Mouse (Mus musculus) thymus, postnatal 0 days (tissue): ENCODE data around the gene Ankrd22. TPM values are rescaled to one million over a fixed set of nuclear protein-coding genes. Genes with fewer than 3 reads are reported as not detected.

Source experiments
- DNase-seq: peaks from one replicate; pipeline ENCODE4 v3.0.0-alpha.2; 2015; ENCODE audit warnings: low spot score
- polyA plus RNA-seq: library from polyadenylated mRNA; unstranded; fragments of >200 nt; fragmentation: Nextera tagmentation; extraction: Ambion mirVana; gene quantifications from 2 replicates; pipeline ENCODE4 v1.2.1, GENCODE M21; 2015

Ankrd22 gene
- polyA plus RNA-seq, 1 experiment from 2014 or later = 4.7 TPM

DNA sequence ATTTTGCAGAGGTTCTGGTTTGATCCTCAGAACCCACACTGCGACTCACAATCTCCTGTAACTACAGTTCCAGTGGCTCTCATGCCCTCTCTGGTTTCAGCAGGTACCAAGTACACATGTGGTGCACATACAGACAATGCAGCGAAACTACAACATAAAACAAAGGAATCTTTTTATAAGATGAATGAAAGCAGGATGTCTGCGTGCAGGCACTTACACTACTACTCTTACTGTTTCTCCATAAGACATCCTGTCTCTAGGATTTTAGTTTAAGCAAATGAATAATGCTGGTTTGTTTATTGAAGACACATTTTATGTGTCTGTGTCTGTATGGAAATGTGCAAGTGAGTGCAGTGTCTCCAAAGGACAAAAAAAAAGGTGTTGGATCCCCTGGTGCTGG is 15.4 kb upstream of the Ankrd22 start:
- DNase-seq = peak; percentile 61

DNA sequence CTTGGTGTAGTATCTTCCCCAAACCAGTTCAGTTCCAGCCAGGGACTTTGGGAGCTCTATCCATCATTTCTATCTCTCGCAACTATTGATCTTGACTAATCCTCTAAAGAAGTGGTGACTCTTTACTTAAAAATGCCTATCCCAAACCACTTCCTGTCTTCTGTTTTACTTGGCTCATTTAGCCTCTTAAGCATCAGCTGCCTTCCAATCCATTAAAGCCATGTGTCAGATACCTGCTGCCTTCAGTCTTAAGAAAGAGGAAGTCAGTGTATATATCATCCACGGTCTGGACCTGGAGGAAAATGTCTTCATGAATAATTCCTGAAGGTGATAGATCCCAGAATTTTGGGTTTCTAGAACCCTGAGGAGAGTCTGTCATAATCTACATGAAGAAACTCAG is 14.5 kb upstream of the Ankrd22 start:
- peak; percentile 29 for DNase-seq

DNA sequence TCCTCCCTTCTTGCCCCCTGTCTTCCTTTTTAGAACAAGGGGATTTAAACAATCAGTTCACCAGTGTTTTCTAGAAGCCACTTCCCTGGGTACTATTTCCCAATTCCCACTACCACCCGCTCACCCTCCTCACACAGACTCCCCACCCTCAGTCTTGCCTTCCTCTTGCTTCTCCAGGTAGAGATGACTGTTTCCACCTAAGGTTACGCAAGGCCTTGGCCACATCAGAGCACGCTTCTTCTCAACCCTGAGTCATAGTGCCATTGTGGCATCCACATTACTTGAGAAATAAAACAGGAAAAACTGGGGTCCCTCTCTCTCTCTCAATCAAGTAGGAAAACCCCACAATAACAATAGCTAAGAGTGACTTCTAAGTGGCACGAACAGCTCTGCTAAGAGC is 13.3 kb upstream of the Ankrd22 start:
- no peak for DNase-seq

DNA sequence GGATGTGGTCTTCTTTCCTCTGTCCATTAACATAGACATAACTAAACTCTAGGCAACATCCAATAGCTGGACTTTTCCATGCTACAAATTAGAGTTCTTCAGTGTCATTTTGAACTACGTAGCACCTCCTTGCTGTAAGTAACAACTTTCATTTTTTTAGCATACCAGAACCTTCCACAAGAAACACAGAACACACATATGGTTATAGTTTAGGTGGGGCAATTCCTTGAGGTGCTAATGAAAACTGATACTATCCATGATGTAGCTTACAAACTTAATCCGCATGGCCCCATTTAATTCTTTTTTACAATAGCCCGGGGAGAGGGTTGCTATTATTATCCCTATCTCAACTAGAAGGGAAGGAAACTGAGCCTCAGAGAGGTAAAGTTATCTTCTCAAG is 8.2 kb upstream of the Ankrd22 start:
- no peak for DNase-seq

DNA sequence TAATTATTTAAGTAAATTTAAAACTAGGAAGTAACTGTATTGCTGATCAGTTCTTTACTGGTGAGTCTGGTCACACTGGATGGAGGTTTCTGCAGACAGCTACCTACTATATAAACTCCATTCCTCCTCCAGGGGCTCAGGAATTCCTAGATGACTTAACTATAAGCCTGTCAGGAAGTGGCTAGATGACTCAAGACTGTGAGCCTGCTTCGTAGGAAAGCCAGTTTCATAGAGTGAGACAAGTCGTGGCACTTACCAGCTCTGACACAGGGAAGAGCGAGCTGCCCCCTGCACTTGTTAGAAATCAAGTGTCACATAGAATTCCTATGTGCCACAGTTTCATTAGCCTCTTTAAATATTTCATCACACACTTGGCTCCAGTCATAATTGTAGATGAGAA is 5.3 kb upstream of the Ankrd22 start:
- no peak for DNase-seq

DNA sequence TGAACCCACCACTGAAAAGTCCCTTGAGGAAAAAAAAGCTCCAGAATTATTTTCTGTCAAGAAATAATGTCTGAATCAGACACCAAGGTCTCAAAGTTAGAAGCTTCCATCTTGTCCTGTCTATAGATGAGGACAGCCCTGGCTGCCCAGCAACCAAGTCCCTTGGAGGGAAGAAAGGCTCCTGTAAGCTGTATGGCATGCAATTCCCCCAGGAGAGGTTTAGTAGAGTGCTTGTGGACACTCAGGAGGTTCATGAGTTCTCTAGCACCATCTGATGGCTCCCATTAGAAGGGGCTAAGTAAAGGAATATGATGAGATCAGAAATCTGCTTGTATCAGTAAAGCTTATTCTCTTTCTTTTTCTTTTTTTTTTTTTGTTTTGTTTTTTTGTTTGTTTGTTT is 3.3 kb upstream of the Ankrd22 start:
- DNase-seq = no peak

DNA sequence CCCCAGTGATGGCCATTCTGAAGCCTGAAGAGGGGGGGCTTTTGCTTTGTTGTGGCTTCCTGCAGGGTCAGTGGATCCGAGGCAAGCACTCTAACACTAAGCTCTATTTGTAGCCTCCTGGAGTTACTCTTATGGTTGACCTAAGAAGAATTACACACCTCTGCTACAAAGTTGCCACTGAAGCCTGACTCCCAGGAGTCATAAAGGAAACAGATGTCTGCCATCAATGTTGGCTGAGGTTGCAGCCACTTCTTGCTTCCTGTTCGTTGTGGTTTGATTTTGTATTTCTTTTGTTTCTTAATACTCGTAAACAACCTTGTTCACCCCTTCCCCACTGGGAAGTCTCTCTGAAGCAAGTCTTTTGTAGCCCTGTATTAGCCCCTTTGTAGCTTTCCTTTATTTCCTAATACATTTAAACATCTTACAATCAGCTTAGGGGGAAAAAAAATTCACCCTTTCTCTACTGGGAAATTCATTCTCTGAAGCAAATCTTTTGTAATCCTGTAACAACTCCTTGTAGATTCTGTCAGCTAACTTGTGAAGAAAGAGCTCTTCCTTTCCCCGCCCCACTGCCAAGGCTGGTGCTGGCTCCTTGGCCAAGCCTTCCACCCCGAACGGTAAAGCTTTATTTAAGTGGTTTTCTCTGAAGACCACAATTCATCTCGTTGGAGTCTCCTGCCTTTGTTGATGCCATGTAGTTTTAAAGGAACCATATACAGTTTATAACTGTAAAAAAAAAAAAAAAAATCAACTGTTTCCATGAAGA is 2.2 kb upstream of the Ankrd22 start:
- peak; percentile 63 for DNase-seq

DNA sequence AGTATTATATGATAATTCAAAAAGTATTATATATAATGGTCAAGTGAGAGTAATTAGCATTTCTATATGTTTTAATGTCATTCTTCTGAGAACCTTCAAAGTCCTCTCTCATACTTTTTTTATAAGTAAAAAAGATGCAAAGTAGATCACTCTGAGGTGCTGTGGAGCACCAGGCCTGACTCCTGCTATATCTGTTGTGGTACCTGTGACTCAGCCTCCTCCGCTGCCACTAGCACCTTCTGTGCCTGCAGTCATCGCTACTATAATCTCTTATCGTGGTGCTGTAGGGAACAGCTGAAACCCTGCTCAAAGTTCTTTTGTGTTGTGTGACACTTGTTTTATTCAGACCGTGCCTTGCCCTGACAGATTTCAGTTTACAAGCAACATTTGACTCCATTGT is 533 bp upstream of the Ankrd22 start:
- DNase-seq = no peak

DNA sequence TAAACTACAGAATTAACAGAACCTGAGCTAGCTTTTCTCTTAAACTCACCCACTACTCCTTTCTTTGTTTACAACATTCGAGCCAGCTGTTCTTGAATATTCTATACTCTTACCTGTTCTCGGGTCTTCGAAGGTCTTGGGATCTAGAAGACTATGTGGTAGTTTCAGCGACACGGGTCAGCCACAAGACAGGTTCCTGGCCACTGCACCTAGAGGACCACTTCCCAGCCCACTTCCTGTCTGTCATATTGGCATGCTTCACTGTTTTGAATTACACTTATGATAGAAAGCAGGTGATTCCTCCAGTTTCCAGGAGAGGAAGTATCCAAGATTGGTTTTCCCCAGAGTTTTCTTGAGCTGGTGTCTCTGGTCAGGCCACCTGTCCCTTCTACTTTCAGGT is 3.2 kb downstream of the Ankrd22 start:
- peak; percentile 29 for DNase-seq

DNA sequence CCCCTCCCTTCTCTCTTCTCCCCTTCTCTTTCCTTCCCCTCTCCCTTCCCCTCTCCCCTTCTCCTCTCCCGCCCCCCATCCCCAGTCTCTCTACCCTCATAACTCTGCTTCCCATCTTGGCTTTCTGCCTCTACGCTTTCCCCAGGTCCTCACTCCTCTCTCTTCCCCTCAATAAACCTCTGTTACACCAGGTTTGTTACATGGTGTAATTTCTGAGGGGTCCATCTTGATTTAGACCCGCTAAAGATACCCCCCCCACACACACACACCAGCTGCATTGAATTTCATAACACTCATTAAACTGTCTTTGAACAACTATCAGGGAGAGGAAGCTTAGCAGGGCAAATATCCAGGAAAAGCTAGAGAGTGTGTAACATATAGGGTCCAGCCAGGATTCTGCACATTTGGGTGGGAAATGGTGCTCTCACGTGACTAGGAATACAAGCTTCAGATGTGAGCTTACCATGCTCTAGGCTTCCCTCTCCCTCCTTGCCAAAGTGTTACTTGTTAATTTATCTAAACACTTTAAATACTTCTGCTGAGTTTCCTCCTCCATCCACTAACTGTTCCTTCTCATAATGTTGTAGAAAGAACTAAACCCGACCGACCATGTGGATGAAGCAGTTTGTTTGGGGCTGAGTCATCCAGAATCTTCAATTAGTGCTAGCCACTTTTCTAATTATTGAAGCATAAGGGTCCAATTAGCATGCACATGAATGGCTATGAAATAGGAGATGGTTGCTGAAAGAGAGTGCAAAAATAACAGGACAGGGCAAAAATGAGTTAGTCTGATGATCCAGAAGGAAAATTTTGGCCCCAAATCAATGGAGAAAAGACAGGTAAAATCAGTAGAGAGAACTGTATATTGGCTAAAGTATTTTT is 12.3 kb downstream of the Ankrd22 start:
- DNase-seq = no peak

DNA sequence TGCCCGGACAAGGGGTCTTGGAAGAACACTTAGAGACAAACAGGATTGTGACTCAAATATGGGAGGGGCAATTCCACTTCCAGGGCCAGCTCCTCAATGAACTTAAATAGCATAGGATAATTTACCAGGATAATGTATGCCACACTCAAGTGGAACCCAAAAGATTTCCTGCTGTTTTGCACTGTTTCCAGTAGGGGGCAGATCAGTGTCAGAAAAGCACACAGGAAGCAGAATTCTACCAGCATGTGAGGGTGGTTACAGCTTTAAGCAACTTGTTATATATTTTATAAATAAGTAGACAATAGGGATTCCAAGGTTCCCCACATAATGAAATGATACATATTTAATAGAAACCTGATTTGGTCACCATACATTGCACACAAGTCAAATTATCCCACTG is 13.9 kb downstream of the Ankrd22 start:
- DNase-seq = peak; percentile 81

DNA sequence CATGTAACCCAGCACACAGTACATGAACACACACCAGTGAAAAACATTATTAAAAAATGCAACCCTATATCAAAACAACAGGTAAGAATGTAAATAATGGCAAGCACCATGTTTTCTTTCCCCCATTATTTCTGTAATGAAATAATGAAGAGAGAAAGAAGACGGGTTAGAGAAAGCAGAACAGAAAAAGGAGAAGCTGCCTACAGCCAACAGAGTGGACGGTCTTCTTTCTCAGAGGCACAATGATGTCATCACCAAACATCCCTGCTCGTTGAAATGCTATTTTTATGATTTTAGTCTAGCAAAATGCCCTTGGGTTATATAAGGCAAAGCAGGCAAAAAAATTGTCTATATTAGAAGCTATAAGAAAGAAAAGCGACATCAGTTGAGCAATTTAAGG is 17.4 kb downstream of the Ankrd22 start:
- DNase-seq = no peak

DNA sequence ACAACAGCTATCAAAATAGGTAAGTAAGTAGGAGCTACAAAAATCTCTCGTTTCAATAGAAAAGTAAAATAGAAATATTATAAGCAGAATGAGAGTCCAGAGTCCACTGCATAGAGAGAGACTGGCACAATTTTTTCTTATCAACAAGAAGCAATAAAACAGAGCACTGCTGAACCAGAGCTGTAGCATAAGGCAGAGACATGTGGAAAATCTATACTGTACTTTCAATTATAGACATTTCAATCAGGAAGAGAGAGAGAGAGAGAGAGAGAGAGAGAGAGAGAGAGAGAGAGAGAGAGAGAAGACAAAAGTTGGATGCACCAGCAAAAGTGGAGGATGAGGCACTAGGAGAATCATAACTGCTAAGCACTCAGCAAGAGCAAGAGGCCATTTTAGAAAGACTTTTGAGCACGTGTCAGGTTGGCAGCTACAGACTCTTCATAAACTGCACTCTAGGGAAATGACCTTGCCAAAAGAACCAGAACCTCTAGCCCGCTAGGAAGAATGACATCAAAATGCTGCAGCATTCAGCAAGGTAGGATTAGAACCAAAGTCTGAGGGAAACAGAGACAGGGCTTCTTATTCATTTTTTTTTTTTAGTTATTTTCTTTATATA is 26.3 kb downstream of the Ankrd22 start:
- no peak for DNase-seq

DNA sequence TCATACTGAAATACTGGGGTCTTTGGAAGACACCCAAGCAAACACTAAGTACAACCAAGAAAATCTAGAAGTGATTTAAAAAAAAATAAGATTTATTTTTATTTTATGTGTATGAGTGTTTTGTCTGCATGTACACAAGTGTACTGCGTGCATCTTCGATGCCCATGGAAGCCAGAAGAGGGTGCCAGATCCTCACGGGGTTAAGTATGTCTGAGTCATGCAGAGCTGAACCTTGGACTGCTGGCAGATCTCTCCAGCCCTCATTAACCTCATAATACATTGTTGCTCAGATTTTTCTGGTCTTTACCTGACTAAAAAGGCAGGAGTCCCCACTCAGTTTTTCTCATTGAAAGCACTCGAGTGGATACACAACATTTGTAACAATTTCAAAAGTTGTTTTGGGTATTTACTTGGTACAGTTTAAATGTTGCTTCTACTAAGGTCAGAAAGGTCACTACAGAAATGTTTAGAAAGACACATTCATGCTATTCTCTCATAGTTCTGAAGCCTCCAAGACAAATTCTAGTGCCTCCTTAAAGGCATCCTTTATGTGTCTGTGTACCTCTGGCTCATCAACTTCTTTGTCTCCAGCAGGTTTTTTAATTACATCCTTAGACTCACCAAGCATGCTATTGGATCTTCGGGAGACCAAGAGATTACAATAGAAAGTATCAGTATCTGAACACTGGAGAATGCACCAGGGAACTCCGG is 27.0 kb downstream of the Ankrd22 start:
- DNase-seq = peak; percentile 16

DNA sequence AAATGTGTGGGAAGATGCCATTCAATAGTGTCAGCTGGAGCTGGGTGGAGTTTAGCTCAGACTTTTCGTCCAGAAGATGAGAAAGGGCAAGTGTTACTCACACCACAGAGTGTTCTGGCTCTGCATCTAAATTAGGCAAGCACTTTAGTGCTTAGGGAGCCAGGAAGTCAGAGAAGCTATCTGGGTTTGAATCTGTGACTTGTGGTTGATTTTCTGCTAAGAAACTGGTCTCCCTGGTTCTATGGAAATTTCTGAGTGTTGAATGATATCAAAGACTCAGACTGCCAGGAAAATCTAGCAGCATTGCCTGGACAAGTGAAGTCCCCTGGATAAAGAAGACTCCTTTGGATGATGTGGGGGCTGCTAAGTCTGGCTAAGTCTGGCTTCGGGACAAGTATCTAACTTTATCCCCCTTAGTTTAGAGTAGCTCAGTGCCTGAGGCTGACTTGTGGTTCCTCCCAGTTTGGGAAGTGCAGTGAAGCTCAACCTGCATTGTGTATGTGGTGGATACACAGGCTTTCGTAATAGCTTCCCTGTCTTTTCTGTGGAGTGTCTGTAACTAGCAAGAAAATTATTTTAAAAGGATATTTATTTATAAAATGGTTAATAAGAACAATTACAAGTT is 45.6 kb downstream of the Ankrd22 start:
- peak; percentile 9 for DNase-seq

DNA sequence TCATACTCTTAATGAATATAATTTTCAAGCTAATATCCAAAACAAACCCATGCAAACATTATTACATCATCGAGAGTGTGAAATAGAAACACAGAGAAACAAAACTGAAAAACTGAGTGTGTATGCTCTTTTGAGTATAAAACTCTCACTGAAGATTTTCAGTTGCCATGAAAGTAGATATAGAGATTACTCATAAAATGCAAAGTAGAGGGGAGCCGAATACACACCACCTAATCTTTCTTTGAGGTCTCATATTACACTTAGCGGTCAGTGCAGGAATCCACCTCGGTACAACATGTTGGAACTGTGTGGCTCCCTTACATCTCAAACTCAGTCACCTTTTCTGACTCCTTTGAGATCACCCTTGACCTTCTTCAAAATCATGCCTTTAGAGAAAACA is 46.2 kb downstream of the Ankrd22 start:
- DNase-seq = no peak

DNA sequence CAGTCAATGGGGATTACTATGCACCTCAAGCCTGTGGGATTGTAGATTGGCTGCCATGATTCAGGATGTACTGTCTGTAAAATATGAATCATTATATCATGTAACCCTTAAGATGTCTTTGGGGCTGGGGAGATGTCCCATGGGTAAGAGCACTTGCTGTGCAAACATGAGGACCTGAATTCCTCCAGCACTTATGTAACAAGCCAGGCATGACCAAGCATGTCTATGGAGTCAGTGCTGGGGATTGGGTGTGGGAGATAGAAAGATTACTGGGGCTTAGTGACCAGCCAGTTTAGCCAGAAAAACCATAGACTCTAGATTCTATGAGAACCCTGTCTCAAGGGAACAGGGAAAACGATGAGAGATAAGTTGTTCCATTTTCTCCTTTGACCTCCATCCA is 46.8 kb downstream of the Ankrd22 start:
- DNase-seq = no peak

DNA sequence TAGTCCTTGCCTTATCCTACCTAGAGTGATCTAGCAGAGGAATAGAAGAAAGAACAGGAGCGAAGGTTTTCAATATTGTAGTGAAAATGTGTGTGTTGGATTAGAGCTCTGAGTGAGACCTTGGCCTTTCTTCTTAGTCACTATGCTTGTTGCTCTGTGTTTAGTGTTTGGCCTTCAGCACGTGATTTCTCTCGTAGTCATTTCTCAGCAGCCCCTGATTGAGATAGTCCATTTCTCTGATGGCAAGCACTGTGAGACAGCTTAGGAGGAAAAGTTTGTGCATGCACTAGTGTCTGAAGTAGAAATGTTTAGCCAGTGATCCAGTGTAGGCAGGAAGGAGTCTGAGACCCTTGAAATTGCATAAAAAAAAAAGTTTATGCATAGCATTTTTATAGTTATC is 61.0 kb downstream of the Ankrd22 start:
- DNase-seq = no peak

DNA sequence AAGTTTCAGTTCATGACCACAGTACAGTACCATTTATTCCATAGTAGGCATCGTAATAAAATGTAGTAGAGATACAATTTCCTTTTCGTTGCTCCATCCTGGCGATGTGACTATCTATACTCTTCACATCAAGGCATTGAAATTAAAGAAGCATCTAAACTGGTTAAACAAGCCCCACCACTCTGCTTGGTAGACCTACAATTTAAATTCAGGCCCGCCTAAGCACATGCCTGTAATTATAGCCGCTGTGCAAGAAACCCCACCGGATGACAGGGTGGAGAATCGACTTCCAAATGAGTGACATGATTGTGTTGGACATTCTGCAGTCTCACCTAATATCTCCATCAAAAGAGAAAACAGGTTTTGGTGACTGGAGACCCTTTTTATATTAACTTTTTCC is 64.0 kb downstream of the Ankrd22 start:
- DNase-seq = no peak

DNA sequence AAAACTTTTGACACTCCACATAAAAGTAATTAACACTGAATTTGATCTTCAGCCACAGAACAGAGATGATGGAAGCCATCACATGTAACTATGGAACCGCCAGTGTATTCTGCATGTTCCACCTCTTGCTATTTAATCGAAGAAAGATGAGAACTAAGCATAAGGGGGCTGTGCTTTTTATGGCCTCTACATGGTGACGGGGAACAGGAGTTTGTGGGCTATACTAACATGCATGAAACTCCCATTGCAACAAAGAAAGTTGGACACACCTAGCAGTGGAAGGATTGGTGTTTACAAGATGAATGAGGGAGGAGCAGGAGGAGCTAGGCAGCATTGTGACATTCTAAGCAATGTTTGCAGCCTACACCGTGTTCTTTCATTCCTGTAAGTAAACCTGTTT is 65.2 kb downstream of the Ankrd22 start, which contains the start of gene Lipm:
Lipm (plus strand) TSS at position 301 of the 400 bp plus-strand sequence.
- DNase-seq = no peak

DNA sequence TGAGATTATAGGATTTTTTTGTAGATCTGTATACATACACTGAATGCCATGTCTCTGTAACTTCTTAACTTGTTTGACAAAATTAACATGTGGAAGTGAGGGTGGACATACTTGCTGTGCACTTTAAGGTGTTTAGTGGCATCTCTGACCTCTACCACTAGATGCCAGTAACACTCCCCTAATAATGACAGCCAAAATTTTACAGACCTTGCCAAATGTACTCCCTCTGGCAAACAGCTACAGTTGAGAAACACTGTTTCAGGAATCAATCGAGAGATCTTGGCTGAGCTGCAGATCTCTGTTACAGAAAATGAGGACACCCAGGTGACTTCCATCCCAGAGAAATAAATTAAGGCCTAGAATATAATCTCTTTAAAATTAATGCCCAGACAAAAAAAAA is 69.6 kb downstream of the Ankrd22 start:
- DNase-seq = no peak
